Mouse (Mus musculus) B cell, adult 67 days (primary cell): ENCODE data around the gene Tpra1. TPM values are rescaled to one million over a fixed set of nuclear protein-coding genes. Genes with fewer than 3 reads are reported as not detected.

Experiments
- total RNA-seq, 2 experiments: library from RNA; stranded (reverse); gene quantifications; 4 replicates each; pipeline ENCODE4 v1.2.4; 2023

Tpra1 gene
- total RNA-seq, result 10 to 100 TPM; 67.8 to 84.3 TPM

DNA sequence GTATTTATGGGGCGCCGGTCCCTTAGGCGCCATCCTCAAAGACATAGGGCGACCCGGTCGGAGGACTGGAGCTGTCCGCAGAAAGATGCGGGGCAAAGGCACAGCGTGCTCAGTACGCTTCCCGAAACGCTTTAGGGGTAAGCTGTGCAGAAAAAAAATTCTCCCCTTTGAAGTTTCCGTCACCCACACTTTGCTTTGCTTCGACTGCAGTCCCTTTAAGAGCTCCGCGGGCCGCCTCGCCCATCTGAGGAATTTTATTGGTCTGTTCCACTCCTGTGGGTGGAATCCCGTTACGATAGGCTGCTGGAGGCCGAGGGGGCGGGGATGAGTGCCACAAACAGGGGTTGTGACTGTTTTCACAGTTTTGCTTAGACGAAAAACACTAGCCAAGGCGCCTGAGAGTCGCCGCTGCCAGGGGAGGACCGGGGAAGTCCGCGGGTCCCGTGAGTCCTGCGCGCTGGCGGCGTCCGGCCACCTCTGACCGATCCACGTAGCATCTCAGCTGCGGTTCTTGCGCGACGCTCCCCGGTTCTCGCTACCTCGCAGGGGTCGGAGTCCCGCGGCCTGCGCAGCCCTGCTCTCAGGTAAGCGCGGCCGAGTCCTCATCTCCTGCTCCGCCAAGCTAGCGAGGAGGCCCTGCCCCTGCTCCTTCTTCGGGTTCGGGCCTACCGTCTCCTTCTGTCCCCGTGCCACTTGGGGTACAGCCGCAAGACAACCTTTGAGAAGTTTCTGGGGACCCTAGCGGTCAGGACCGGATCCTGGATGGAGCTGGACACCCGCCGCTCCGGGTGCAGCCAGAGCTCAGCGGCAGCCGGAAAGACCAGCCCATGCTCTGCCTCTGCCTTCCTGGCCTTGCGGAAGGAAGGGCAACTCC is at the start of gene Tpra1:
TSS of gene Tpra1 (plus strand) at position 305 of the 874 bp plus-strand sequence.

DNA sequence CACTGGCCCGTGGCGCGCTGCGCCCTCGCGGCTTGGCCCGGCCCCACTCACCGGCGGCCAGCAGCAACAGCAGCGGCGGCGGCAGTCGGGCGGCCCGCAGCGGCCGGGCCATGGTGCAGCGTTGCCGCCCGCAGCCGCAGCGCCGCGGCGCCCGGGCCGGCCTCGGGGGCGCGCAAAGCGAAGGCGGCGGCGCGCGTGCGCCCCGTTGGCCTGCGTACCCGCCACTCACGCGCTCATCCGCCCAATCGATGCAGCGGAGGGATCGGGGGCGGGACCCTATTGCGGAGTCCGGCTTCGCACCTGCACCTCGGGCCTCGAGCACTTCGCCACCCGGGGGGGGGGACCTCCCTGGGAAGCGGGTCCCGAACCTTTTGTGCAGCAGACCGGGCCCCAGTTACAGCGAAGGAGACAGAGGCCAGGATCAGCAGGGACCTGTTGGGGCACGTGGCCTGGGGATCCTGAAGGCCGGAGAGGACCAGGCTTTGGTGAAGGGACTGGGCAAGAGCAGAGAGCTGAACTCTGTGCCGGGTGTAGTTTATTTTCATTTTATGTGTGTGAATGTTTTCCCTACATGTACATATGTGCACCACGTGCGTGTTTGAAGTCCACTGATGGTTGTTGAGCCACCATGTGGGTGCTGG is 27.1 kb upstream of the Tpra1 start, which contains the start of gene Podxl2:
TSS of gene Podxl2 (minus strand) at position 177 of the 641 bp plus-strand sequence.

DNA sequence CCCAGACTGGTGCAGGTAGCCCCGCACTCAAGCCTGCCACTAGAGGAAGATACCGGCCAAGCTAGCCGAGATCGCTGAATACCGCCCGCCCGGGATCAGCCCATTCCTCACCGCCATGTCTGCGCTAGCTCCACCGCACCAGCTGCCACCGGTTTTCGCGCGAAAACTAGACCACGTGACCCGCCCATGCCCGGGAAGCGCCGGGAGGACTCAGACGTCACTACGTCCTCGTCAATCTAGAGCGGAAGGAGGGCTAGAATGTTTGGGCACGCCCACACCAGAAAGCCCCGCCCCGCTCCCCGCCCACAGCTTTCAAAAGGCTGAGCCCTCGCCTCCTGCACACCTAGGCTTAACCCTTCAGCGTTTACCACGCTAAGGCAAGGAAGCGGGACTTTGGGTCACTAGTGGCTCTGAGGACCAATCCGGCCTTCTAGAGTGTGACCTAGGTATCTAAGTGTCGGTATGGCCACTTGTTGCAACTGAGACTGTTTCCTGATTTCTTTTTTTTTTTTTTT is 3.5 kb upstream of the Tpra1 start, which contains the start of gene Mcm2:
TSS of gene Mcm2 (minus strand) at position 247 of the 515 bp plus-strand sequence.

Other genes with a start within 250 kb of the Tpra1 start
- 1 to 10 TPM; 1.0 to 2.8 TPM for gene Mgll, start 177.8 kb upstream of the Tpra1 start, total RNA-seq
- gene Abtb1, start 60.3 kb upstream of the Tpra1 start, total RNA-seq, result 10 to 100 TPM; 49.6 to 51.6 TPM
- gene Podxl2, start 27.2 kb upstream of the Tpra1 start, total RNA-seq, result not detected
- gene Mcm2, start 3.5 kb upstream of the Tpra1 start, total RNA-seq, result 10 to 100 TPM; 50.9 to 55.4 TPM